Mouse (Mus musculus): ENCODE measurements around the gene Chit1. TPM values are rescaled to one million over a fixed set of nuclear protein-coding genes. Genes with fewer than 3 reads are reported as not detected.

The Chit1 gene
- polyA plus RNA-seq, 2 experiments = 0.08 TPM; not detected in 1

- Histone ChIP-seq H3K4me3 (ENCODE audit: insufficient read depth in 1 of 2, low read depth in 2 of 2, low read length in 2 of 2) (peak overlapping the region in 1 of 2 experiments; percentile 76; a peak in 1 of 4 replicates), H3K9me3 (ENCODE audit: control insufficient read depth, low read length) (no peaks in the 10 kb centered on the region), H3K27me3 (ENCODE audit: control insufficient read depth, insufficient read depth, low read length) (peaks cover 3% of the 10 kb centered on the region), H3K4me1 (replicated peaks; ENCODE audit: control insufficient read depth in 2 of 2, insufficient read depth in 2 of 2, low read length in 1 of 2) (peaks cover 45 to 49% of the 10 kb centered on the region in 2 experiments), H3K27ac (peak overlapping the region; percentile 17; the same call in 1 of the 2 replicates), H3K9ac (replicated peaks) (no peak overlapping the region; the same call in 1 of the 2 replicates), H3K36me3 (replicated peaks; ENCODE audit: control insufficient read depth, insufficient read depth, low read depth) (no peaks in the 10 kb centered on the region), H3K4me2 (ENCODE audit: low read depth) (peak overlapping the region; percentile 93; the same call in 1 of the 2 replicates)
- ATAC-seq (ENCODE audit: insufficient read depth) (no peak), DNase-seq (ENCODE audit: low read depth in 3 of 3, low spot score in 3 of 3) (no peak)
- WGBS (ENCODE audit: insufficient replicate concordance) = 65% methylated on average over 5 of the region's 5 CpGs
- TF ChIP-seq CTCF (IDR thresholded peaks at IDR 0.05; ENCODE audit: low read depth) (no peak), EP300 (IDR thresholded peaks at IDR 0.05; ENCODE audit: low read depth) (no peak)
Measured at GRCm38 (mm10) chr1:134100401-134100800, 10.6 kb upstream of the Chit1 start.

DNA sequence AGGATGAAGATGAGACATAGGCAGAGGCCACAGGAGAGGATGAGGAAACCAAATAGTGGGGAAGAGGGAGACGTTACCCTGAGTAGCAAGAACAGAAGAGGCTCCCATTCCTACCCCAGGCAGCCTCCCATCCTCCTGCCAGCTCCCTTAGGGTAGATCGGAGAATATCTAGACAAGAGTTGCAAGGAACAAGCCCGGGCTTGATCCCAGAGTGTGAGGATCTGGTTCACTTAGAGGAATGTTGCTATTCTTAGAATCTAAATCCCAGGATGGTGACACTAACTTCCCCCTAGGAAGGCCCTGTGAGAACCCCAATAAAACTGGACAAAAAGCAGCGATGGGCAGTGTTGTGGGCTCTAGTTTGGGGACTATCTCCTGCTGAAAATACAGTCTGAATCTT, 10.1 kb upstream of the Chit1 start:
- TF ChIP-seq CTCF (IDR thresholded peaks at IDR 0.05; ENCODE audit: low read depth) = no peak
- no peak for TF ChIP-seq EP300 (IDR thresholded peaks at IDR 0.05; ENCODE audit: low read depth)
- H3K27me3 ChIP-seq (ENCODE audit: control insufficient read depth, insufficient read depth, low read length) = peaks cover 5% of the 10 kb centered on the region
- H3K27ac ChIP-seq = no peak overlapping the region
- no peaks in the 10 kb centered on the region for H3K36me3 ChIP-seq (replicated peaks; ENCODE audit: control insufficient read depth, insufficient read depth, low read depth)
- no peaks in the 10 kb centered on the region for H3K9me3 ChIP-seq (ENCODE audit: control insufficient read depth, low read length)
- DNase-seq (ENCODE audit: low read depth in 3 of 3, low spot score in 3 of 3) (no peak), ATAC-seq (ENCODE audit: insufficient read depth) (no peak)
- H3K4me1 ChIP-seq (replicated peaks; ENCODE audit: control insufficient read depth in 2 of 2, insufficient read depth in 2 of 2, low read length in 1 of 2) = peaks cover 43 to 45% of the 10 kb centered on the region in 2 experiments
- no peak overlapping the region for H3K4me2 ChIP-seq (ENCODE audit: low read depth)
- H3K4me3 ChIP-seq (ENCODE audit: insufficient read depth in 1 of 2, low read depth in 2 of 2, low read length in 2 of 2) = no peak overlapping the region
- peak overlapping the region; percentile 23 for H3K9ac ChIP-seq (replicated peaks)
- 71% methylated on average over 4 of the region's 4 CpGs for WGBS (ENCODE audit: insufficient replicate concordance)

DNA sequence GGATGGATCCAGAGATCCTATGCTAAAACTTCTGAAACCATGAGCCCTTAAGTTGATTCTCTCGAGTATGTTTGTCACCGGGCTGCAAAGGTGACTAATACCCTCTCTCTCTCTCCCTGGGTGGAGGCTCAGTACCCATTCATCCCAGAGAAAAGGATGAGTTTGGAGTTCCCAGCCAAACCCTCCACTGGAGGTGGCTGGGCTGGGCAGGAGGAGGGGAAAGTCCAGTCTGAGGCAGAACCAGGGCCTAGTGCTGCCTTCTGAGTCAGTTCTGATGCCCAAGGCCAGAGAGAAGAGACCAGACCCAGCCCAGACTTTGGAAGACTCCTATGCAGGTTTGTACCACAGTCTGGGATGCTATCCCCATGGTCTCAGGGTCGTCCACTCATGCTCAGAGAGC, 9.4 kb upstream of the Chit1 start:
- ATAC-seq (ENCODE audit: insufficient read depth) = no peak
- H3K4me3 ChIP-seq (ENCODE audit: insufficient read depth in 1 of 2, low read depth in 2 of 2, low read length in 2 of 2) = no peak overlapping the region
- DNase-seq (ENCODE audit: low read depth in 3 of 3, low spot score in 3 of 3) = no peak
- TF ChIP-seq CTCF (IDR thresholded peaks at IDR 0.05; ENCODE audit: low read depth) (no peak), EP300 (IDR thresholded peaks at IDR 0.05; ENCODE audit: low read depth) (no peak)
- no peak overlapping the region for H3K4me2 ChIP-seq (ENCODE audit: low read depth)
- peaks cover 37 to 38% of the 10 kb centered on the region in 2 experiments for H3K4me1 ChIP-seq (replicated peaks; ENCODE audit: control insufficient read depth in 2 of 2, insufficient read depth in 2 of 2, low read length in 1 of 2)
- 50% methylated on average over 3 of the region's 3 CpGs for WGBS (ENCODE audit: insufficient replicate concordance)
- H3K27me3 ChIP-seq (ENCODE audit: control insufficient read depth, insufficient read depth, low read length) = peaks cover 5% of the 10 kb centered on the region
- H3K9me3 ChIP-seq (ENCODE audit: control insufficient read depth, low read length) = no peaks in the 10 kb centered on the region
- no peak overlapping the region for H3K9ac ChIP-seq (replicated peaks)
- H3K36me3 ChIP-seq (replicated peaks; ENCODE audit: control insufficient read depth, insufficient read depth, low read depth) = no peaks in the 10 kb centered on the region
- no peak overlapping the region for H3K27ac ChIP-seq

- Histone ChIP-seq H3K9me3 (ENCODE audit: control insufficient read depth, low read length) (no peaks in the 10 kb centered on the region), H3K4me2 (ENCODE audit: low read depth) (no peak overlapping the region), H3K4me3 (ENCODE audit: insufficient read depth in 1 of 2, low read depth in 2 of 2, low read length in 2 of 2) (no peak overlapping the region), H3K27me3 (ENCODE audit: control insufficient read depth, insufficient read depth, low read length) (peaks cover 5% of the 10 kb centered on the region), H3K9ac (replicated peaks) (no peak overlapping the region), H3K27ac (no peak overlapping the region), H3K36me3 (replicated peaks; ENCODE audit: control insufficient read depth, insufficient read depth, low read depth) (no peaks in the 10 kb centered on the region), H3K4me1 (replicated peaks; ENCODE audit: control insufficient read depth in 2 of 2, insufficient read depth in 2 of 2, low read length in 1 of 2) (peaks cover 14 to 18% of the 10 kb centered on the region in 2 experiments)
- 73% methylated on average over 5 of the region's 5 CpGs for WGBS (ENCODE audit: insufficient replicate concordance)
- DNase-seq (ENCODE audit: low read depth in 3 of 3, low spot score in 3 of 3) = no peak
- no peak for ATAC-seq (ENCODE audit: insufficient read depth)
- no peak for TF ChIP-seq EP300 (IDR thresholded peaks at IDR 0.05; ENCODE audit: low read depth)
- TF ChIP-seq CTCF (IDR thresholded peaks at IDR 0.05; ENCODE audit: low read depth) = no peak
Measured at GRCm38 (mm10) chr1:134103861-134104260, 7.2 kb upstream of the Chit1 start.

DNA sequence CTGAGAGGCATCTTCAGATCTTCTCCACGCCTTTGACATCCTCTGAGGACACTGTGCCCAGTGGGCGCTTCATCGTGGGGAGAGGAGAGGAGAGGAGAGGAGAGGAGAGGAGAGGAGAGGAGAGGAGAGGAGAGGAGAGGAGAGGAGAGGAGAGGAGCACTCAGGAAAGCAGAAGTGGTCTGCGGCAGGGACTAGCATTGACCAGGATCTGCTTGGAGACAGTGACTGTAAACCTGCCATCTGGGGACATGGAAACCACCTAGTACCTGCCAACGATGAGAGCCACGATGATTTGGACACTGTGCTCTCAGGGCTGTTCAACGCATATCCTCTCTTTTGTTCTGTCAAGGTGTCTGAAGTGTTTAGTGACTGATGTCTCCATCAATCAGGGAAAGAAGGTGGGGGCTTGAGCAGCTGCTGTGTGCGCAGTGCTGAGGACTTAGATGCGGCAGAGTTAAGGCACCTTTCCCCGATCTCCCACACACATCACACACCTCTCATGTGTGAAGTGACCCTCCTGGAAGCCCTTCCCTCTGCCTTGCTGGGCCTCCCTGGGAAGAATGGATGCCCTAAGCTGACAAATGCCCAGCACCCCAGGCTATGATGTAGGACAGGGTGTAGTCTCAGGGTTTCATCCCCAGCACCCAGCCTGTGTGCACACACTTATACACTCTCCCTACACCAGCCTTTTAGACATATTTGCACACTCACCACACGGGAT, 5.8 kb upstream of the Chit1 start:
- ATAC-seq (ENCODE audit: insufficient read depth) (no peak), DNase-seq (ENCODE audit: low read depth in 3 of 3, low spot score in 3 of 3) (no peak)
- WGBS (ENCODE audit: insufficient replicate concordance) = 51% methylated on average over 11 of the region's 11 CpGs
- H3K27ac ChIP-seq = no peak overlapping the region
- H3K9ac ChIP-seq (replicated peaks) = no peak overlapping the region
- peaks cover 5% of the 10 kb centered on the region for H3K27me3 ChIP-seq (ENCODE audit: control insufficient read depth, insufficient read depth, low read length)
- TF ChIP-seq EP300 (IDR thresholded peaks at IDR 0.05; ENCODE audit: low read depth) (no peak), CTCF (IDR thresholded peaks at IDR 0.05; ENCODE audit: low read depth) (no peak)
- no peak overlapping the region for H3K4me2 ChIP-seq (ENCODE audit: low read depth)
- no peaks in the 10 kb centered on the region for H3K36me3 ChIP-seq (replicated peaks; ENCODE audit: control insufficient read depth, insufficient read depth, low read depth)
- H3K9me3 ChIP-seq (ENCODE audit: control insufficient read depth, low read length) = no peaks in the 10 kb centered on the region
- H3K4me1 ChIP-seq (replicated peaks; ENCODE audit: control insufficient read depth in 2 of 2, insufficient read depth in 2 of 2, low read length in 1 of 2) = peaks cover 10% of the 10 kb centered on the region in 2 experiments
- H3K4me3 ChIP-seq (ENCODE audit: insufficient read depth in 1 of 2, low read depth in 2 of 2, low read length in 2 of 2) = no peak overlapping the region

Measured in liver, embryonic 14.5 days (tissue).